Mouse (Mus musculus): ENCODE data around the gene Astn2.

The Astn2 gene

DNA sequence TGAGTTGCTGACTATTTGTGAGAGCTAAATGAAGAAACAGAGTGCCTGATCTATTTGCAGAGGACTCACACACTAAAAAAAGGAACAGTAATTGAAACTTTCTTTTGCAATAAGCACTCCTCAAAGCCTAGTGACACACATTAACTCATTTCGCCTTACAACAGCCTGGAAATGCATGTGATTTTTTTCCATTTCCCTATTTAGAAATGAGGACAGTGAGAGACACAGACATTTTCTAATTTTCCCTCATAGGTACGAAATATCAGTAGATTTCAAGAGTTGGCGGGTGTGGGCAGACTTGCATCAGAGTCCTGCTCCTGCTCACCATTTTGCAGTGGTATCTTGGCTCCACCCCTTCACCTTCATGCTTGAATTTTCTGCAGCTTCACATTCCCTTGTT, 233.6 kb downstream of the Astn2 start:
- DNase-seq (ENCODE audit: low read depth, low spot score), result no peak

GRCm38 (mm10) chr4:66169485-66169884, 234.9 kb downstream of the Astn2 start:
- DNase-seq (ENCODE audit: low read depth, low spot score), result no peak

- DNase-seq (ENCODE audit: low read depth, low spot score), result no peak
Measured at GRCm38 (mm10) chr4:66158714-66159113, 245.7 kb downstream of the Astn2 start.

DNA sequence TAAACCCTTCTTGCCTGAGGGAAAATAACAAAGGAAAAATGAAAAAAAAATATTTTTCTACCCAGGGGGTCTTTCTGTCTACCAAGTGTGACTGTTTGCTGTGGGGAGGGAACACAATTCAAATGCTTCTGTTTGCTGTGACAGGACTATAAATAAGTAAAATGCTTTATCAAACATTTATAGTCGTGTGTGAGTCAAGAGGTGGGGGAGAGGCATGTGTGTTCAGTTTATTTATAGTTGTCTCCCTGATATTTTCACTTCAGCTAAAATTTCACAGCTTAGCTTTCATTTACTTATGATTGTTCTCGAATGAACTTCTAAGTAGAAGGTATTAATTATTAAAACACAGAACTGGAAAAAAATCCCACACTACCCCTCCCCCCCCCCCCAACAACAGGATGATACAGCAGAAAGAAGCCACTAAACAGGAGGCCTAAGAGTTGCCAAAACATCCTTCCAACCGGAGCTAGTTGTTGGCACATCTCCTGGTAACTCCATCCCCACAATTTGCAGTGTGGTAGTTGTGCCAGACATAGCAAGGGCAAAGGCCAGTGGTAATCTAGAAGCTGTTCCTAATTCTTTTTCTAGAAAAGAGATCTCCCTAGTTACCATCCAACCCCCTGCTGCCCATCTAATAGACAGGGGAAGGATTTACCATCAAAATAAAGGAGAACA, 246.8 kb downstream of the Astn2 start:
- DNase-seq (ENCODE audit: low read depth, low spot score), result no peak

DNA sequence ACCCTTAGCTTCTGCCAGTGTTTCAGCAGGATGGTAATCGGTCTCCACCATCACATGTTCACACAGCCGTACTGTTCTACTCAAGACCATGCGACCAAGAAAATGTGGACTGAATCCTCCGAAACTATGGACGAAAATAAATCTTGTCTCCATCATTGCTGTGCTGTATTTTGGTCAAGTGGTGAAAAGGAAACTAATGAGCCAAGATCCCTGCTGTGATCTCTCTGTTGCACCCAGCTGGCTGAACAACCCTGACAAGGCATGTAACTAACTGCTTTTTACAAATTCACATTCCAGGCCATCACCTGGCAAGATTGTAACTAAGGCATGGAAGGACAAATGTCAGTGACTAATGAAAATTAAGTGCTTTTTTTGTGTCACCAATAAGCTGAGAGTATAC, 257.9 kb downstream of the Astn2 start:
- no peak for DNase-seq (ENCODE audit: low read depth, low spot score)

DNA sequence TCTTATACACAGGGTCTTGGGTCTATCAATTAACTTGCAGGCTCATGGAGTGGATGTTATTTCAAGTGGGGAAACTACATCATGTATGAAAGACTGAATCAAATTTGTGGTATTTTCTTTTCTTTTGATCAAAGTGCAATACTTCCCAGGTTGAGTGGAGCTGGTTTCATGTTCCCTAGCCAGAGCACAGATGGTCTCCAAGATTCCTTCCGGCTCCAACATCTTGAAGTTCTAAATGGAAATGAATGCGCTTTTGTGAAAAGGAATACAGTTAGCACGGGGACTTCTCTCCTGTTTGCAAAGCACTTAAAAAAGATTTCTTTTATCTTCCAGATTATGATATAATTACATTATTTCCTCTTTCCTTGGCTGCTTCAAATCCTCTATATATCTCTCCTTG, 278.2 kb downstream of the Astn2 start:
- no peak for DNase-seq (ENCODE audit: low read depth, low spot score)

GRCm38 (mm10) chr4:66122766-66123358, 281.5 kb downstream of the Astn2 start:
- DNase-seq (ENCODE audit: low read depth, low spot score), result no peak

DNA sequence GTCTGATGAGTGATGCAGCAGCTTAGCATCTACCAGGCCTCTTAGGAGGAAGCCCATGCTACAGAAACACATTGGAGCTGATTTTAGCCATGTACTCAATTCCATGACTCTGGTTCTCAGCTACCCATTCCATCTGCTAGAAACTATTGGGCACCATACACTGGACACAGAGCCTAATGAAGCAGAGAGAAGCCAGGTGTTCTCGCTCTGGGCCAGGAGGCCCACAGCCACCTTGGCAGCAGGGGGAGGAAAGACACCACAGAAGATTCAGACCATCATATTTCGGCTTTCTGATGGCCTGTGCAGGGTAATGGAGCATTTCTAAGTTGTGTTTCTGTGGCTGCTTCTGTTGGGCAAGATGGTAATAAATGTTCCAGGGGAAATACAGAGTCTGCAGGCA, 290.2 kb downstream of the Astn2 start:
- no peak for DNase-seq (ENCODE audit: low read depth, low spot score)

GRCm38 (mm10) chr4:66102037-66102436, 302.4 kb downstream of the Astn2 start:
- no peak for DNase-seq (ENCODE audit: low read depth, low spot score)

GRCm38 (mm10) chr4:66097629-66098028, 306.8 kb downstream of the Astn2 start:
- DNase-seq (ENCODE audit: low read depth, low spot score), result no peak

- no peak for DNase-seq (ENCODE audit: low read depth, low spot score)
Measured at GRCm38 (mm10) chr4:66096104-66096503, 308.3 kb downstream of the Astn2 start.

- DNase-seq (ENCODE audit: low read depth, low spot score), result no peak
Measured at GRCm38 (mm10) chr4:66057161-66057560, 347.2 kb downstream of the Astn2 start.

DNA sequence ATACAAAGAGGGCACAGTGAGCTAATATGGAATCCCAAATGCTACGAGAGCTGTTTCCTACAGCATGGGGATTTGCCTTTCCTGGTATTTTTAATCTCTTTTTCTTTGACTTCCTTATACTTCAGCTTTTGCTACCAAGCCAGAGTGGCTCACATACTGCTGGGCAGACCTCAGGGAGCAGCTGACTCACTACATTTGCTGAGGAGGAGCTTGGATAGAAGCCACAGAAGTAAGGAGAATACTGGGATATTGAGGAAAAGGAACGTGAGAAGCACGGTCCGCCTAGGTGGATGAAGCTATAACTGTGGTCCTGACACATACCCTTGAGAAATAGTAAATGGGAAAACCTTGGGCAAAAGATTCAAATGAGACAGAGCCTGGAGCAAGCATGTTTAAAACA, 348.7 kb downstream of the Astn2 start:
- DNase-seq (ENCODE audit: low read depth, low spot score), result no peak

DNA sequence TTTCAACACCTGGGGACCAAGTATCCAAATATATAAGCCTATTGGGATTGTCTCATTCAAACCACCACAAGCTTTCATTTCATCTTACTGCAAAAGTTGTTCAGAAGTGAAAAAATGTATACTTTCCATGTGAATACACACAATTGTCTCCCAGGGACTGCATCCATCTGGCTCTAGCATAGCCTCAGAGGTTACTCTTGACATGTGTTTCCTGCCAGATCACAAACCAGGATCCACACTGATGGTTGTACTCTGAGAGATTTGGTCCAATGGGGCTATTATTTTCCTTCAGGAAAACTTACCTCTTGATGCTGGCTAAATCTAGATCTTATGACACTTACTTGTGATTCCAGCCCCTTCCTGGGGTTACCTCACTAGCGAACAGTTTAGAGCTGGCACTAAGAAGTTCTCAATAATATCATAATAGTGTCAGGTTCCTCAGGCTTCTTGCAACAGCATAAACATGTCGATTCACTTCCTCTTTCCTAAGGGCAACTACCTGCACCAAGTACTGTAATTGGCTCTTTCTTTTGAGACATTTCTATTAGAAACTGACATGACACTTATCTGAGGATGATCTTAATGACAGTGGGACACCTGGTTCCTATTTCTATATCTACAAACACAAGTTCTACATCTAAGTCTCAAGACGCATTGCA, 361.3 kb downstream of the Astn2 start:
- no peak for DNase-seq (ENCODE audit: low read depth, low spot score)

DNA sequence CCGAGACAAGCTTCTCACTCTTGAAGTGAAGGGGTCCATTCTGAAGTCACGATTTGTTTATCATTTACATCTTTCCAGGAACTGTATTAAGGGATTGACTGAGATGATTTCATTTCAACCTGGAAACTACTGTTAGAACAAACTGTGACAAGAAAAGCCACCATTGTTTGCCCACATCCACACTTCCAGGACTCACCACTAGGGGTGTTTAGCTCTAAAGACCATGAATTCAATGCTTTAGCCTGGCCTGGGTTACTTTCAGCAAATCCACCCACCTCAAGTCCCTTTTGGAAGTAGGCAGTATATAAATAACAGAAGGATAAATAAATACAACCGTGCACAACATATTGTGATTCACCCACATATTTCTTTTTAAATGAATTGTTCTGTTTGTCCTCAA, 370.6 kb downstream of the Astn2 start:
- DNase-seq (ENCODE audit: low read depth, low spot score), result no peak

DNA sequence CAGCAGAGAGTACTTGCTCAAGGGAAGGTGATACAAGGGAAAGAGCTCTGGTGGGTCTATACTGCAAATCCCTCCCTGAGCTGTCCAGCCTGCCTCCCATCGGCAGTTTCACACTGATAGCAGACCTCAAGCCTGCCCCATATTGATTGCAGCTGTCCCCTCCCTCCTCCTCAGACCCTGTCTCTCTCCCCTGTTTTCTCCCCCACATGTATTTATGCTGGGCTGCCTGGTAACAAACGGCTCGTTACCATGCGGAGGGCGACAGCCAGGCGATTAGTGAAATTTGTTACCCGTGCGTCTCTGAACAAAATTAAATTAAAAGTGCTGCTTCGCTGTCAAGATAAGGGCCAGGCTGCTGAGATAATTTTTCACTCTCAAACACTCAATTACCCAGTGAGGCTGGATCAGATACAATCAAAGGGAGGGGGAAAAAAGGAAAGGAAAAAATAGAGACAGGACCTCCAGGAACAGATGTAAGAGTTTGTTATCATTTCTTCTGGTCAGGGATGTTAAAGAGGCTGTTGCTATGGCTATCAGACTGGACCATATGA, 373.0 kb downstream of the Astn2 start:
- no peak for DNase-seq (ENCODE audit: low read depth, low spot score)

DNA sequence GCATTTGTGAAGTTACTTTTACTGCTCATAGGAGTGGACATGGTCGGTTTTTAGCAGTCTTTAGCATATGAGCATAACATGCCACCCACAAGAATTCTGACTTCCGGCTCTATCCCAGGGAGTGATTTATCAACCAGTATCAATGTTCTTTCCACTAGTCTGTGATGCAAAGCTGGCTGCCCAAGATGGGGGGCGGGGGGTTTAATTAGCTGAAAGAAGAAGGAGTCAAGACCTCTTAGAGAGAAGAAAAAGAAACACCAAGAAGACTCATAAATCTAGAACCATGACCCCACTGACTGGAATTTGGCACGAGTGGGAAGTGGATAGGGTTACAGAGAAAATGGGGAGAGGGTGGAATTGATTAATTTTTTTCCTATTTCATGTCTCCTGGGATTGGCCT, 374.5 kb downstream of the Astn2 start:
- DNase-seq (ENCODE audit: low read depth, low spot score), result no peak

DNA sequence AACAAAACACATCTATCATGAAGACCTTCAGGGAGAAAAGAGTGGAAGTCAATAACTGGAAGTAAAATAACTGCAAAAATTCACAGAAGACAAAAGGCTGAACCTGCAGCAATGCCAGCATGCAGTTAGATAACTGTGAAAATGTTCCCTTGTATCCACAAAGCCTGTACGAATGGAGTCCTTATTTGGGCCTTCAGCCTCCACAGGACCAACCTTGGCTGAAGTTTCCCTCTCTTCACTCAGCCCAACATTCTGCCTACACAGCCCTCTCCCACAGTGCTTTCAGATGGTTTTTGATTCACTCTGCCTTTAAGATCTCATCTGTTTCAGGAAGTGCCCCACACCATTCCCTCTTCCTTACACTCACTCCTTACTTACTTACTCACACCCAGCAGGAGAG, 376.5 kb downstream of the Astn2 start:
- no peak for DNase-seq (ENCODE audit: low read depth, low spot score)

- DNase-seq (ENCODE audit: low read depth, low spot score), result no peak
Measured at GRCm38 (mm10) chr4:66025393-66026062, 378.9 kb downstream of the Astn2 start.

DNA sequence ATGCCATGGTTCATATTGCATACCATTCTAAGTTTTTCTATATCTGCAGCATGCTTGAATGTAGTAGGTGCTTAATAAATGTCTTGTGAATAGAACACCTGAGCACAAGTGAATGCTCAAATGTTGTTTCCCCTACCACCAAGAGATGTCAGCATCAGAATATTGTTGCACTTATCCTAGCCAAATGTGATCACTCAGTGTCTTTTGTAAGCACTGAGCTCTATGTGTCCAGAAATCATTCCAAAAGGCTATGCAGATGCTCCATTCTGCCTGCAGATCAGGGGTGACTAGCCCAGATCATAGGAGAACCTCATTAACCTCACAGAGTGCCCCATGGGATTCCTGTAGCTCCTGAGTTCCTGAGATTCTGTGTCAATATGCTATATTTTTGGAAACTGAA, 401.5 kb downstream of the Astn2 start:
- no peak for DNase-seq (ENCODE audit: low read depth, low spot score)

- DNase-seq (ENCODE audit: low read depth, low spot score), result no peak
Measured at GRCm38 (mm10) chr4:65983643-65984042, 420.8 kb downstream of the Astn2 start.

GRCm38 (mm10) chr4:65982882-65983281, 421.5 kb downstream of the Astn2 start:
- no peak for DNase-seq (ENCODE audit: low read depth, low spot score)

Measured in c-Kit-negative CD71-positive TER-119-positive erythroid progenitor cells, embryonic 14.5 days (primary cell).